Mouse (Mus musculus) spleen, adult 2 months (tissue): ENCODE measurements at regions not wholly inside any gene's neighbourhood (a gene's known extent, or its start where the extent isn't known, plus 50 kb on each side); places are given as distances from the start of the nearest gene placed in this dataset.

Experiments
- CTCF ChIP-seq: fragments of 200-500 bp; IDR thresholded peaks from 2 replicates; pipeline ENCODE4 v1.5.1; 2011; ENCODE audit warnings: mild to moderate bottlenecking, inconsistent platforms; ENCODE audit not compliant: insufficient read depth, insufficient read length, insufficient replicate concordance; ENCODE audit errors: extremely low read depth
- POLR2A ChIP-seq: fragments of 200-500 bp; IDR thresholded peaks from 2 replicates; pipeline ENCODE4 v1.6.1; 2011; ENCODE audit warnings: low read depth, low read length, inconsistent platforms

DNA sequence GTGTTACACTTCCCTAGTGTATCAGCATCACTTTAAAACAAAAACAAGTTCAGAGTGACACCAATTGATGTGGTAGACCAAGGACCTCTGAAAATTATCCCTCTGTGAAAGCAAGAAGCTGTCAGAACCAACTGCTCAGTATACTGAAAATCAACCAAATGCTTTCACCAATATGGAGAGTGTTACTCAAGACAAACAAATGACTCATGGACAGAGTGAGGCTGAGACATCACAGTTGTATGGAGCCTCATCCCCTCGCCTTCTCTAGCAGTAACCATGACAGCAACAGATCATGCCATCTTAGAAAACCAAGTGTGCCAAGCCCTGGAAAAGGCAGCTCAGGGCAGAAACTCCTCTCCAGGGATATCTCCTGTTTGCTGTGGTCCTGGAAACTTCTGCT lies 267.3 kb upstream of the F930015N05Rik start:
- TF ChIP-seq POLR2A (no peak), CTCF (no peak)
